Mouse (Mus musculus): ENCODE measurements at regions not wholly inside any gene's neighbourhood (a gene's known extent, or its start where the extent isn't known, plus 50 kb on each side); places are given as distances from the start of the nearest gene placed in this dataset.

GRCm38 (mm10) chr13:6060229-6060845 lies 199.1 kb downstream of the Klf6 start:
- DNase-seq, result no peak

- no peak for DNase-seq
Observed at GRCm38 (mm10) chr13:6062305-6062704, 201.0 kb downstream of the Klf6 start.

GRCm38 (mm10) chr13:6062729-6063386 lies 201.6 kb downstream of the Klf6 start:
- no peak for DNase-seq

DNA sequence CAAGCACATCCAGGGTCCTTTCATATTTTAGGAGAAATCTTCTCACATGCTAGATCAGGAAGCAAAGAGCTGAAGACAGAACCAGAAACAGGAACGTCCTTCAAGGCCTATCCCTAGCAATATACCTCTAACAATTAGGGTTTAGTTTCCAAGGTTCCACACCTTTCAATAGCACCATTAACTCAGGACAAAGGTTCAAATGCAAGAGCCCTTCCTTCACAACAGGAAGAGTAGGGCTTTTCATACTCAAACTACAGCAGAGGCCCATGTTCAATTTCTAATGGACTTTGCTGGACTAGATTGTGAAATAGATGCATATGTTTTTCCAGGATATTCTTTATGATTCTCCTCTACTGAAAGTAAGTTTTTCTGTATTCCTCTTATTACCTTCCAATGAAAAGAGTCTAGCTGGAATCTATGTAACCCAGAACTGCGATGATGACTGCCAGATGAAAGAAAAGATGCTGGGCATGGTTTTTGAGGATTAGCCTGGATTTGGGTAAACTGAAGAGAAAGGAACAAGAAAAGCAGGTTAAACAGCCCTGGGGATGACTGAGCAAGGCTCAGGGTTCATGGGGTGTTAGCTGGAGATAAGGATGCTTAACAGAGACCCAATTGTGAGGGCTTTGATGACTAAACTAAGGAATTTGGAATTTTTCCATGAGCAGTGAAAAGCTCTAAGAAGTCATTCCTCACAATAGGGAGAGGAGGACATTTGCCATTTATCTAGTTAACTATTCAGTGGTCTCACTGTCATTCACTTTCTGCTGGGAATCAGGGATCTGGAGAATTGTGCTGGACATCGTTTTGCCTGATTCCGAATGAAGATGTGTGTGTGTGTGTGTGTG lies 215.9 kb downstream of the Klf6 start:
- DNase-seq, result no peak

DNA sequence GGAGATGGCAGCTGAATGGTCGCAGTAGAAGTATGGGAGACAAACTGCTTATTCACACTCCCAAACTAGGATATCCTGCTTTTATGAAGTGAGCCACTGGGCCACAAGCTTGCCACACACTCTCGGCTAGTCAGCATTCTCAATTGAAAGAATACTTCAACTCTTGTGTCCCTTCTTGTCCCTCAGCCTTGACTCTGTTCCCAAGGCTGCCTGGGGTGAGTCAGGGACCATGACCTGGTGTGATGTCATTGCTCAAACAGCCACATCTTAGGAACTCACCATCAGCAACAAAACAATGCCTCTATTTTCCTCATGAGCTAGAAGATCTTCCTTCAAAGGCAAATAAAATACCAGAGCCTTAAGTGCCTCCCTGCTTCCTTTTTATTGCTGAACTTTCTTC lies 224.6 kb downstream of the Klf6 start:
- DNase-seq, result no peak

DNA sequence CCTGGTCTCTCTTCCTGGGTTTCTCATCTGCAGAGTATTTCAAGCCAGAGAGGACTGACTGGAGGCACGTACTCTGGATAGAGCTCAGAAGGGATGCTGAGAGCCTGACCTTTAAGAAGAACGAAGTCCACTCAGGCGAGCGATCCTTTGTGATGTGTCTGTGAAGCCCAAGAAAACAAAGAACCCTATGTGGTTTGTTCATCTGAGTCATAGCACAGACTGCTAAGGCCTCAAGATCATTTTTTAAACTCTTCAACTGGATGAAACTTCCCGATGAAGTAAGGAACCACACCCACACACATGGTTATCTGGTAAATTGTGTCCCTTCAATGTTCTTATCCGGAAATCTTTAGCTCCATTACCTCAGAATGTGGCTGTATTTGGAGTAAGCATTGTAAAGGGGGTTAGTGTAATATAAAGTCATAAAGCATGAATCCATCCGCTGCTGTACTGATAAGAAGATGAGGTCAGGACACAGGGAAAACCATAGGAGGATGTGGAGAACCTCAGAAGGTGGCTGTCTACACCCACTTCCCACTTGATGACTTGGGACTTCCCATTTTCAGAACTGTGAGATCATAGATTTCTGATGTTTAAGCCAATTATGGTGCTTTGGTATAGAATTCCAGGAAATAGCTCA lies 247.9 kb downstream of the Klf6 start:
- no peak for DNase-seq

DNA sequence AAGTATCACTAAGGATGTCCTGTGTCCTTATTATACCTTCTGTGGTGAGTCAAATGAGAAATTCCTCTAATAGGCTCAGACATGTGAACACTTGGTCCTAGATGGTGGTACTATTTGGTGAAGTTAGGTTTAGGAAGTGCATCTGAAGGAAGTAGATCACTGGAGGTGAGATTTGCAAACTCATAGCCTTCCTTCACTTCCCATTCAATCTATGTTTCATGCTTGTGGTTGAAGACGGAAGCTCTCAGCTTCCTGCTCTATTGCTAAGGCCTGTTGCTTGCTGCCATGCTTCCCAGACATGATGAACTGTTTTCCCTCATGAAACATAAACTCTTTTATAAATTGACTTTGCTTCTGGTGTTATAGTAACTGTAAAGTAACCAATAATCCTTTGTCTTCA lies 258.4 kb downstream of the Klf6 start:
- no peak for DNase-seq

GRCm38 (mm10) chr13:6127311-6127710 lies 266.0 kb downstream of the Klf6 start:
- no peak for DNase-seq

GRCm38 (mm10) chr13:6128903-6129302 lies 267.6 kb downstream of the Klf6 start:
- DNase-seq, result no peak

- no peak for DNase-seq
Observed at GRCm38 (mm10) chr13:6131363-6131762, 270.1 kb downstream of the Klf6 start.

GRCm38 (mm10) chr13:6137170-6137569 lies 275.9 kb downstream of the Klf6 start:
- DNase-seq, result no peak

DNA sequence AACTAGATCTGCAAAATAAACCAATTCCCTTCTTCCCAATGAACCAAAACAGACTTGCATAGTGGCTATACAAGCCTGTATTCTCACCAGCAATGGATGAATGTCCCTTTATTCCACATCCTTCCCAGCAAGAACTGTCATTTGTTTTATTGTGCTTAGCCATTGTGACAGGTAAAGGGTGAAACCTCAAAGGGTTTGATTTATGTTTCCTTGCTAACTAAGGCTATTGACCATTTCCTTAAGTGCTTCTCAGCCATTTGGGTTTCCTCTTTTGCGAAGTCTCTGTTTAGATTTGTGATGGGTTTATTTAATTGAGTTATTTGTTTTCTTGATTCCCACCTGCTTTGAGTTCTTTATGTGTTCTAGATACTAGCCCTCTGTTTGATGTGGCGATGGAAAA lies 281.5 kb downstream of the Klf6 start:
- DNase-seq, result no peak

- DNase-seq, result no peak
Observed at GRCm38 (mm10) chr13:6153657-6154056, 292.4 kb downstream of the Klf6 start.

DNA sequence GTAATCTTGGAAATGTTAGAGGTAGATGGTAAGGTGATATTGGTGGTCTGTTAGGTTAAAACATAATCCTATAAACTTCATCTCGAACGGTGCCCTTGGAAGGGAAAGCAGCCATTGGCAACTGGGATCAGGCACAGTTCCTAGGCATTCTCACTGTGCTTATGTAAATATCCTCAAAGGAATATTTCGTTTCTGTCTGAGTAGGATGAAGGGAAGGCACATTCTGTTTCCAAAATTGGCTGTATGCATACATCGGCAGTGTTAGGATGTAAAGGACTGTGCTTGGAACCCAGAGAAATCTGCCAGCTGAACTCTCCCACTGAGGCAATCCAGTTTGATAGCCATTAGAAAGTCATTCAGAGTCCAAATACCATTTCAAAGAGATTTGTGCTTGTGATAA lies 294.9 kb downstream of the Klf6 start:
- no peak for DNase-seq

DNA sequence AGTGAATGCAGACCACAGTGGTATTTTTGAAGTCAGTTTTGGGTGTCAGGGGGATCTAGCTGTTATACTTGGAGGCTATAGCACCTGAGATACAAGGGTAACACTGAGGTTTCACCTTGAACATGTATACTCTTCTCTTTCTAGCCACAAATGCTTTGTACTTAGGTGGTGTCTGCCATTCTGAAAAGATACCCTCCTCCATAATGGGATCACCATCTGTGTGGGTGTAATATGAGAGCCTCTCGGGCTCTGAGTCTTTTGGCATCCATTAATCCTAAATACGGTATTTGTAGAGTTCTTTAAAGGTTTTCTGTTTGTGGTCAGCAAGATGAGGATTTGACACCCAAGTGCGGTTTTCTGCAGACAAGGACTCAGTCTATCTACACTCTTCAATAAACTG lies 295.7 kb downstream of the Klf6 start:
- no peak for DNase-seq

GRCm38 (mm10) chr13:6157946-6158345 lies 296.7 kb downstream of the Klf6 start:
- DNase-seq, result no peak

GRCm38 (mm10) chr13:6159412-6159811 lies 298.1 kb downstream of the Klf6 start:
- no peak for DNase-seq

- DNase-seq, result no peak
Observed at GRCm38 (mm10) chr13:6165916-6166315, 304.6 kb downstream of the Klf6 start.

GRCm38 (mm10) chr13:6167055-6167761 lies 305.9 kb downstream of the Klf6 start:
- no peak for DNase-seq

DNA sequence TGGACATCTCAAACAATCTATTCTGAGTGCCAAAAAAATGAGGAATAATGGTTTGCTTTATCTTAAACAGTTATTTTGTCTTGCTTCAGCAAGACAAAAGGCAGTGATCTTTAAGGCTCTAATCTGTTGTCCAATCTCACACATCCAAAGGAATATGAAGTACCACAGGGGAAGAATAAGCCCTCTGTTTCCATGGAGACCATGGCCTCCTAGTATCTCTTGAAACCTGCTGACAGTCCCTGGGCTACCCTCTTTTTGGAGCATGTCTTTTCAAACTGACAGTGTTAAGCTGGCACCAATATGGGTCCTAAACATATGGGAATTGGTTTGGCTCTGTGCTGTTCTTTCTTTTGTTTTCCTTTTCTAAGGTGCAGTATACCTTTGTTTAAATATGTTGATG lies 311.8 kb downstream of the Klf6 start:
- DNase-seq, result no peak

GRCm38 (mm10) chr13:6178362-6179070 lies 317.2 kb downstream of the Klf6 start:
- peak; percentile 26 for DNase-seq

GRCm38 (mm10) chr13:6189133-6189532 lies 327.9 kb downstream of the Klf6 start:
- DNase-seq, result no peak

Measured in right cerebral cortex, postnatal 14 days (tissue).